Mouse (Mus musculus): ENCODE data around the gene Igsf3. TPM values are rescaled to one million over a fixed set of nuclear protein-coding genes. Genes with fewer than 3 reads are reported as not detected.

The Igsf3 gene
- polyA plus RNA-seq, 2 experiments from 2014 or later, result 0.86 to 1.6 TPM

DNA sequence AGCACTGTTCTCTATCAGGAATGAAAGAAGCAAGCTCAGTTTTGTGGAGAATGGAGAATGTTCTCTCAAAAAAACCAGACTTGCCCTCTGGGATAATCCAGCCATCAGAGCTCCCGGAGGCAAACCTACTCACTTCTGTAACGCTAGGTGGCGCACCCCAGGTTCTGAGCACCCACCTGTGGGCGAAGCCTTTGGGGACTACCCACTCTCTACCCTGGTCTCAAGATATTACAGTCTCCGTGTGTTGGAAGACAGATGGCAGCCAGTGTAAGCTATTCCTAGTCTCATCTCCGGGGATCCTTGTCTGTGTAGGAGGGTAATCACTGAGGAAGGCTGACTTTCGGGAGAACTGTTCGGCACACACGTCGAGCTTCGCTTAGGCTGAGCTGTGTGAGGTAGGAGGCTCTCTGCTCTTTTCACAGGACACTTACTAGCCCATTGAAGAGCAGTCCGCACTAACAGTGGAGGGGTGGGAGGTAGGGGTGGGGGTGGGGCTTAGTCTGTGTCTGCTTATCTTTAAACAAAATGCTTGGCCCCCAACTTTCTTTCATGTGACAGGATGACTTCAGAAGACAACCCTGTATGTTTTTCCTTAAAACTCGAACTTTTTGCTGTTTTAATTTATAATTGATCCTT lies 4.4 kb upstream of the Igsf3 start:
- ATAC-seq, result no peak

DNA sequence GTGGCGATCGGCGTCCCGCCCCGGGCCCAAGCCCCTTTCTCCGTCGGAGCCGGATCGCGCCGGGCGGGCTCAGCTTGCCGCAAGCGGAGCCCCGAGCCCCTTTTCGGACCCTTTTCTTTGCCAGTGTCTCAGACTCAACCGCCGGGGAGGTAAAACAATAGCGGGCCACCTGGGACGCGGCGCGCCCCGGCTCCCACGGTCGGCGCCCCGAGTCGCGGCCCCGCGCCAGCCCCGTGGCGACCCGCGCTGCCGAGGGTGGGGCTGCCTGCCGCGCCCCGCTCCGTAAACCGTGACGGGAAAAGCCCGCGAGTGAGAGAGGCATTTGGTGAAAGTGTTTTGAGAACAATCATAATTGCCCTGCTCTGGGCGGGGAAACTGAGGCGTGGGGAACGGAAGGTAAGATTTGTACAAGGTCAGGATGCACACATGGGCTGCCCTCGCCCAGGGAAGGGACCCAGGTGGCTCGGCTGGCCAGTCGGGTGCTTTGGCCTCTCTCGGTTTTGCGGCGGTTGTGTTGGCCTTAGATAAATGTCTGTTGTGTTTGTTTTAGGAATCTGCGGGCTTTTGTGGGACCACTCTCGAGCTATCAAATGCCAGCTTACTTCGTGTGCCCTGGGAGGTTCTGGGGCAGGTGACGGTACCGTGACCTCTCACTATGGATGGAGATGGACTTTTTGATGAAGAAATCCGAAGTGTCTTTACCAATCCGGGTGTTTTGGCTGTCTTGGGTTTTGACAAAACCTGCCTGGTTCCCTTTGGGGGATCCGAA lies 557 bp downstream of the Igsf3 start:
- ATAC-seq, result peak; percentile 35

DNA sequence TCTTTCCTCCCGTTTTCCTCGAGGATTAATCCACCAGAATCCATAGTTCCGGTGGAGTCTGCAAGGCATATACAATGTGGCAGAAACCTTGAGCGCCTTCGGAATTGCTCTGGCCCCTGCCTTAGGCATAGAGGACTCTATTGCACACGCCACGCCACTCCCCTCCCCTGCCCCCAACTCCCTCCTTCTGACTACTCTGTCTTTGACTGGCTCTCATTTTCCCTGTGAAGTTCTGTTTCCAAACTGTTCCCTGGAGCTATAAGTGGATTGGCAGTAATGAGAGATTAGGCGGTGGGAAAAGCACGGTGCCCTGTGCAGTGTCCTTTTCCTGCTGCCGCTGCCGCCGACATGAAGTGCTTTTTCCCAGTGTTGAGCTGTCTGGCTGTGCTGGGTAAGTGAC lies 1.2 kb downstream of the Igsf3 start:
- no peak for ATAC-seq

DNA sequence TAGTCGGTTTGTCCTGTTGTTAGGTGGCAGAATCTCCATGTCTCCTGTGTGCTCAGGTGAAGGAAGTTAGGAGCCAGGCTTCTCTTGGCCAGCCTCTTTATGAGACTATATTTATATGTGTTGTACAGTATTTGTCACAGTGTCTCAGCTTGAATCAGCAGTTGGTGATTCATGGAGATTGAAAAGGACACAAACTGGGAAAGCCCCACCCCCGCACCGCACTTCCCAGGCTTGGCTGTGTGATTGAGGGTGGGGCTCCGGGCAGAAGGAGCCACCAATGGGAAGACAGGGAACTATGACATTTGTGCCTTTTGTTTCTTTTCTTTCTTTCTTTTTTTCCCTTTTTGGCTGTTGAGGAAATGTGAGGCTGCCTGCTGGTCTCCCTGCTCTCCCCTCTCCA lies 2.9 kb downstream of the Igsf3 start:
- no peak for ATAC-seq

DNA sequence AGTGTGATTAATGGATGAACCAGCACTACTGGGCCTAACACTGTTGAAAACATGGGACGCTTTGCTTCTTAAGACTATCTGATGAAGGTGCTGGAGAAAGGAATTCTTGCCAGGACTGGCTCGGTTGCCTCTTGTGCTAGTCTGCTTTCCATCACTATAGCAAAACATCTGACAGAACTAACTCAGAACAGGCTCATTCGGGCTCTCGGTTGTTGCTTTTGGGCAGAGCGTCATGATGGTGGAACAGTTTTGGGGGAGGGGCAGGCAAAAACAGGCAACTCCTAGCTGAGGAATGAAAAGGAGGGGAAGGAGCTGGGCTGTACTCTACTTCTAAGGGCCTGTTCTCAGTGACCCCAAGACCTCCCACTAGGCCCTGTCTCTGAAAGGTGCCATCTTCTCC lies 4.8 kb downstream of the Igsf3 start:
- ATAC-seq, result no peak

DNA sequence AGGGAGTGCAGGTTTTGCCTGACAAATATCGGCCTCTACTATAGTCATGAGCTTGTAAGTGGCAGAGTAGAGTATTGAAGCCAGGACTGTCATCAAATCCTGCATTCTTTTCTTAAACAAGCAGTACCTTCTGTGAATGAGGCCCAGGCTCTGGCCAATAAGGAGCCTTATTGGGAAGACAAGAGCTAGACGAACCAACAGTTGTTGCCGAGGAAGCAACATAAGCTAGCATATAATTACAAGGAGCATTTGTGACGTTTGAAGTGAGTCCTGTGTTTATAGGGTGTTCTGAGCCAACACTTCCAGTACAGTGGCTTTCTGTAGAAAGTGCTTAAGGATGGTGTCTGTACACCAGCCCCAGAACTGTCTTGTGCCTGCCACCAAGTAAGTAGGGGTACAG lies 5.9 kb downstream of the Igsf3 start:
- no peak for ATAC-seq

DNA sequence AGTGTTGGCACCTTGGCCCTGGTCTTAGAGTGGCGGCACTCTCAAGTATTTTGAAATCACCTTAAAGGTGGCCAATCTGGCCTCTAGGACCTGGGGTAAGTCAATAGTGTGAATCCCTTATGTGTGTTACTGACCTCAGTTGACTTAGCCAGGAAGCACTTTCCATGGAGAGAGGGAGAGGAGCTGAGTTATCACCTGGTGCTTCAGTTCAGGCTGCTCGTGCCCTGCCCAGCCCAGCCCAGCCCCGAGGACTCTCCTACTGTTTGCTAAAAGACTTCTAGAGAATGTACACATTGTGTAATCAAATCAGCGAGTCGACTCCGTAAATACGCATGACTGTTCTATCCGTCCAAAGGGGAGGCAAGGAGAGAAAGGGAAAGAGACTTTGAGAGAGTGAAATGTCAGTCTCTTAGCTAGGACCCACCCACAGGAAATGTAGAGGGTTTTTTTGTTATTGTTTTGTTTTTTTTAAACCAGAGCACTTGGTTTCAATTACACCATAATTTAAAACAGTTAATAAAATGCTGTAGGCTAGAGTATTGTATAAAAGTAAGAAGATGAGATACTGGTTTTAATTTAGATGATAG lies 9.6 kb downstream of the Igsf3 start:
- ATAC-seq, result no peak

DNA sequence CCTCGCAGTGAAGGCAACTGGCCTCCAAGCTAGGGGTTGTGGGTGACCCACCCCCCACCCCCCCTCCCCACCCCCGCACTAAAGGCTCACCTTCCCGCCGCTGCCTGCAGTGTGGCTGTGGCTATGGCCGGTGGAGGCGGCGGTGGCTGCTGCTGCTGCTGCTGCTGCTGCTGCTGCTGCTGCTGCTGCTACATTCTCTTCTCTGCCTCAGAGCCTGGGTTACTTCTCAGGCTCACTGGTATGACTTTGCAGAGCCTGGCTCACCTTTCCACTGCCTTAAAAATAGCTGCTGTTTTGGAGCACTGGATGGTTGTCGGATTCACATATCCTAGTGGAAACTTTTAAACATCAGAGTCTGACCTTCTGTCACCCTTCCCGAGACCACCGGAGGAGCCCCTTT lies 11.0 kb downstream of the Igsf3 start:
- no peak for ATAC-seq

DNA sequence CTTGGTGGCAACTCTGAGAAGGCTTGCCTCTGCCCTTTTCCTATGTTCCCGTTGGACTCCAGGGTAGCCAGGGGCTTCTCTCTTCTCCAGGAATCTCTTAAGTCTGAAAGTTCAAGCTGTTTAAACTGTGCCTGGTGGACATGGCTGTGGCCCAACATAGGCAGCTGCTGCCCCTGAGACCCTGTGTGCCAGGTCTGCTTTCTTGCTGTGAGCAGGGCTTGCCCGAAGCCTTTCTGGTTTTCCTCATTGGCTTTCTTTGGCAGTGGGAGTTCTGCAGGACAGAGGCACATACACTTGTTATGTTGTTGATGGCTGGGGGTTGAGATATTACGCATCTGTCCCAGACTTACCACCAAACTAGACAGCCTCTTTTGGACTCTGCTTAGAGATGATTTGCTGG lies 12.7 kb downstream of the Igsf3 start:
- ATAC-seq, result no peak

DNA sequence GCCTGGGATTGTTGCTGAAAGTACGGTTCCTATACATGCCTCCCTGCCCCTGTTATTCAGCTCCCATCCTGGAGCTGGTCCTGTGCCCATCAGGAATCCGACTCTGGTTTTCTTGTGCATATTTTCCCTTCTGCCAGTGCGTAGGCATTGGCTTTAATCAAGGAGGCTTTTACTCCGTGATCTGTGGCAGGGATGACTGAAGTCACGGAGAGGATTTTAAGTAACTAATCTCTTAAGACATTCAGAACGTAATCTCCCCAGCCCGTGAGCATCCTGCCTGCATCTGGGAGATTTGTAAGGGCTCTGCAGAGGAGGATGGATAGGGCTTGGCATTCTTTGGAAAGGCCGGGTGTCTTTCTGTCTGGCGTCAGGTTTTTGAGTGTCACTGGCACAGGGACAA lies 13.6 kb downstream of the Igsf3 start:
- no peak for ATAC-seq

DNA sequence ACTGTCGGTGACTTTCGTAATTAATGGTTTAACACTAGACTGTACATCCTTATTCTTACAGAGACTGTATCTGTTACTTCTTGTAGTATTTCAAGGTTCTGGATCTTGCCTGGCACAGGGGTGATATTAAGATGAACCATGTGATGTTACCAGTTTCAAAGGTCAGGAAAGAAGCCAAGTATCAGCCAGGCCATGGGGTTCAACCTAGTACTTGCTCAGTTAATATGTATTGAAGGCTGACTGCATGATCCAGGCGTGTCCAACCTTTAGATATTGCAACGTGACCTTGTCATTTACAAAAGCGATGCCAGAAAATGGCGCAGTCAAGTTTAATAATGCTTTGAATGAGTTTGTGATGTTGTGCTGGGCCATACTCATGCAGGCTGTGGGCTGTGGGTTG lies 15.1 kb downstream of the Igsf3 start:
- ATAC-seq, result no peak

DNA sequence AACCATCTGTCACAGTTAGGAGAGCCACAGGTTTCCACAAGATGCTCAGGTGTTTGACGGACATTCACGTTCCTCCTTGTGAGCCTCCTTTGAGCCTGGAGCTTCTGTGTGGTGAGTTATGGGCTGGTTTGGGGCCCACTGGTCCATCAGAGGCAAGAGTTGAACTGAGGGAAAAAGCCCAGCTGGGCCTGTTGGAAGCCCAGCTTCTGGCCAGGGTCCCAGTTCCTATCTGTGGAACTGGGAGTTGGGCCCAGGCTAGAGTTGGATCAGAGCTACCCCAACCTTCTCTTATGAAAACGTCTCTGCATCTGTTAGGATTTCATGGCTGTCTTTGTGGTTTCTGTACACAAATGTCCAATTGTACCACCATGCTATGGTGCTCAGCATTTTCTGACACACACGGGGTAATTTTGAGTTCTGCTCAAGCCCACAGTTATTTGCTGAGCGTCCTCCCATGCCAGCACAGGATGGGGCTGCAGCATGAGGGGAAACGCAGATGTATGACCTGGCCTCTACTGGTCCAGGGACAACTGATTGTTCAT lies 16.3 kb downstream of the Igsf3 start:
- no peak for ATAC-seq

DNA sequence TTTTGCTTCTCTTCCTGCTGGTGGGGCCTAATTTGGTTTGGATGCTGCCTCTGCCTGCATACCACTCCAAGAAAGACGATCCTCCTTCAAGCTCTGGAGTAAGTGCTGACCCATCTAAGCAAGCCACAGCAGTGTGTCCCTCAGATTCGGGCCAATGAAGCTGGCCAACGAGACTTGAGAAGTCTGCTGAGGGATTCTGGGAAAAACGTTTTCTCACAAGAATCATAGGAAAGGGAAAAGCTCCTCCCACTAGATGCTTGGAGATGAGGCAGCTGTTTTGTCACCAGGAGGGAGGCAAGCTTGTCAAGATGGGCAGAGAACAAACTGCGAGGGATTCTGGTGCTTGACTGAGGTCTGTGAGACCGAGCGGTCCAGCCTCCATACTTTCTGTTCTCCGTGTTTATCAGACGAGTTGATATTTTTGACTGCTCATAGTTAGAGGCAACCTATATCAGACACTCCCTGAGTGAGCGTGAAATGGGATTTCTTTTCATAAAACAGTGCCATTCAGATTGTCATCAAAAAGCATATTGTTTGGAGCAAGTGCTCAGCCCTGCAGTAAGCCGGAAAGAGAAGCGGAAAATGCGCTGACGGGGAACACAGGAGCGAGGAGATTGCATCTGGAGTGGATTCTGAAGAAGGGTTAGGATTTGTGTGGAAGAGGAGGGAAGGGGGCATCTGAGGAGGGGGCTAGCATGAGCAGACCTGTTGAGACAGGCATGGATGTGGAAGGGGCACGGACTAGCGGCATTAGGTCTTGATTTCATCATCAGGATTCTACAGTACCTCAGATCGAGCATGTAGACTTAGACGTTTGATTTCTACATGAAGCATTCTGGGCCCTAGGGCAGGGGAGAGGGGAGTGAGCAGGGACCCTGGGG lies 17.0 kb downstream of the Igsf3 start:
- ATAC-seq, result no peak

DNA sequence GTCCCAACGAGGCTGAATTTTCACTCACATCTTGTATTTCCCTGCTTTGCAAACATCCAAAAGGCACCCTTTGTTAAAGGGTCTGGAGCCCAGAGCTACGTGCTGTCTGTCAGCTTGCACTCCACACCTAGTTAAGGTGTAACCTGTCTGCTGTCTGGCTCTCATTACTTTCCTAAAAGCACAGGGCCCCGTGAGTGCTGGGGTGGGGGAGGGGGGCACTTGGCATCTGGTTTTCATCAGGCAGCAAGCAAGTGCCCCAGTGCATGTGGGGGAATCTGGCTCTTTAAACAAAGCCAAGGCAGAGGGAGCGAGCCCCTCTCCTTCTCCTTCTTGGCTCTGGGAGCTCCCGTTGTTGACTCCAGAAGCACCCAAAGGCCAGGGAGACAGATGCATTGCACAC lies 18.5 kb downstream of the Igsf3 start:
- no peak for ATAC-seq

DNA sequence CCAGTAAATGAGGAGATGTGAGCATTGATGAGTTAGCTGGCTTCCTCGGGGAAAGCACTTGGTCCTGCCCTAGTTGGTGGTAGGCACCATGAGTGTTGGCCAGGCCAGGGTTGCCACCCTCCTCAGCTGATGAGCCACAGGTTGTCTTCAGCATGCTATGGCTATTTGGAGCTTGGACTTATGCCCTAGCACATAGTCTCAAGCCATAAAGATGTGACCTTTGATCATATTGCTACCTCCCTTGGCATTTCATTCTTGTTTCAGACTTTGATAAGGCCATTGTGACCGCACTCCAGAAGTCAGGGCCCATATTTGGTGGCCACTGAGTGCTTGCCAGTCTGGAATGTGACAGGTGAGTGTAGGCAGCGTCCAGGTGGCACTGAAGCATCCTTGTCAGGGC lies 19.2 kb downstream of the Igsf3 start:
- ATAC-seq, result no peak

DNA sequence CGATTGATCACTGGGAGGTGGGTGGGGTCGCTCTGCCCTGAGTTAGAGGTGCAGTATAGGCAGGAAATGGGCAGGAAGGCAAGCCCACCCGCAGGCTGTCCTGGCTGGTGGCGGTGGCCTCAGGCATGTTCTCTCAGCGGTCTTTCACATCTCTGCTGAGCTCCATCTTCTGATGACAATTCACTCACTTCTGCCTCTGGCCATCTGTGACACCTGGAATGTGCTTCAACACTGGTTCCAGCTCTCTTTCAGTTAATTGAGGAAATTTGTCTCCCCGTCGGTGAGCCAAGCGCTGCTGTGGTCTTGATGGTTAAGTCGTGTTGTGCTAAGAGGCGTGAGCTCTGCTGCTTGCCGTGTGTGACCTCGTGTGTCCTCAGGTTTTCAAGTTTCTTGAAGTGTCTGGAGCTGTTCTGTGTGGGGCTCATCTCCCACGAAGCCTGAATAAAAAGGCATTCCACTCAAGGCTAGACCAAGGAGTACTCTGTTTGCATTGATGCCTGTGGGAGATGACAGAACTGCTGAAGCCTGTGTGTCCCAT lies 19.9 kb downstream of the Igsf3 start:
- ATAC-seq, result no peak

DNA sequence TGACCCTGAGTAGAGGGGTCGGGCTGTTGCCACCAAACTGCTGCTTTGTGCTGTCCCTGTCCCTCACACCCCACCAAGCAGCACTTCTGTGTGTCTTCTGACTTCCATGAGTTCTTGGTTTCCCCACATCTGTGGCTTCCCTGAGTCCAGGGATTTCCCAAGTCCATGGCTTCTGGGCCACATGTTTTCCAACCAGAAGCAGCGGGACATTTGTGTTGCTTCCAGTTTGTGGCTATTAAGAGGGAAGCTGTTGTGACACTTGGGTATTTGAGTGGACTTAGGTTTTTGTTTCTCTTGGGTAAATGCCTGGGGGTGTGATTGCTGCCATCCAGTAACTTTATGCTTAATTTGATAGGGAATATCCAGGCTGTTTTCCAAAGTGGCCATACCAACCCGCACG lies 20.5 kb downstream of the Igsf3 start:
- no peak for ATAC-seq

DNA sequence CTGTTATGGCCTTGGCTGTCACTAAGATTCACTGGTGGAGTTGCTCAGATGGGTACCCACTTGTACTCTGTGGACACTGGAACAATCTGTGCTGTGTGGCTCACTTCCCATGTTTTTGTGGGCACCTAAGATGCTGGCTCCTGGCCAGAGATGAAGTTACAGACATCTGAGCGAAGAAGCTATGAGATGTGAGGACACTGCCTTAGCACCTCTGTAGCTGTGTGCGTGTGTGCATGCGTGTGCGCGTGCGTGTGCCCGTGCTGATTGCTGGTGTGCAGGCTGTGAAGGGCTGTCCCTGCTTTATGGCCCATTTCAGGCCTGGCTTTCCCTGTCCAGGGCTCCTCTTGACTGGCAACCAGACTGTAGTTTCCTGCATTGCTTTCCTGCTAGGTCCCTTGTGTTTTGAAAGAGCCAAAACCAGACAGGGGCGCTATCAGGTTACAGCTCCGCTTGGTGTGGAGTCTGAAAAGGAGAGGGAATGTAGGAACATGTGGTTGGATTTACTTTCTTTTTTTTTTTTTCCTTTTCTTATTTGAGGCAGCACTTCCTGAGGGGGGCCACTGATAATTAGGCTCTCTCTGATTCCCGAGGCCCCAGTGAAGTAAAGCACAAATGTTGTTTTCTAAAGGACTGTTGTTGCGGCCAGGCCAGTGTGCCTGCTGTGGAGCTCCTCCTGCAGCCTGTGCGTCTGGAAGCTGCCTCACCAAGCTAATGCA lies 21.3 kb downstream of the Igsf3 start:
- ATAC-seq, result no peak

DNA sequence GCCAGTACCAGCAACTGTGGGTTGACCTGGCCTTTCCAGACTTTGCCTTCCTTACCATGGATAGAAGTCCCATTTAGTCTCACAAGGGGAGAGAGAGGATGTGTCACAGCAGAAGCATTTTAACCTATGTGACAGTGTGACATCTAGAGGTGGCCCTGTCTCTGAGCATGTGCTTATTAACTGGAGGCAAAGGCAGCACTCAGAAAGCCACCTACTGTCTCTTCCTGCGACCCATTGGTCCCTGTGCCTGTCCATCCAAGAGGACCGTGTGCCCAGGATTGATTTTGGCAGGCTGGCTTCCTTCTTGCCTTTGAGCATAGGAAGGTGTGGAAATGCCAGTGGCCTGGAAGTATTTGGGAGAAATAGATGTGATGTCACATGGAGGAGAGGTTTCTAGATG lies 22.0 kb downstream of the Igsf3 start:
- ATAC-seq, result no peak

DNA sequence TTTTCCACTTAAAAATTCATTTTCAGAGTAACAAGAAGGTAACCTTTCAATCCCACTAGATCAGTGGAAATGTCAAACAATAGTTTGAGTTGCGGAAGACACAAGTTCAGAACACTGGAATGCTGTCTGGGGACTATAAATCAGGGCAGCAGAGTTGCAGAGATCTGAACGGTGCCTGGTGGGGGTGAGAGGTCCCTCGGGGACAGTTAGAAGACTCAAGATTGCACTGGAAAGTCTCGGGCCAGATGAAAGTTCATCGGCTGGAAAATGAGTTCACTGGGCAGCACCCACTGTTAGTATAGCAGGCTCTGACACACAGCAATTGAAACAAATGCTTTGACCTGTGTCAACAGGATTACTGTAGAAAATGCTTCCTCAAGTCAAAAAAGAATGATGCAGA lies 24.6 kb downstream of the Igsf3 start:
- no peak for ATAC-seq

DNA sequence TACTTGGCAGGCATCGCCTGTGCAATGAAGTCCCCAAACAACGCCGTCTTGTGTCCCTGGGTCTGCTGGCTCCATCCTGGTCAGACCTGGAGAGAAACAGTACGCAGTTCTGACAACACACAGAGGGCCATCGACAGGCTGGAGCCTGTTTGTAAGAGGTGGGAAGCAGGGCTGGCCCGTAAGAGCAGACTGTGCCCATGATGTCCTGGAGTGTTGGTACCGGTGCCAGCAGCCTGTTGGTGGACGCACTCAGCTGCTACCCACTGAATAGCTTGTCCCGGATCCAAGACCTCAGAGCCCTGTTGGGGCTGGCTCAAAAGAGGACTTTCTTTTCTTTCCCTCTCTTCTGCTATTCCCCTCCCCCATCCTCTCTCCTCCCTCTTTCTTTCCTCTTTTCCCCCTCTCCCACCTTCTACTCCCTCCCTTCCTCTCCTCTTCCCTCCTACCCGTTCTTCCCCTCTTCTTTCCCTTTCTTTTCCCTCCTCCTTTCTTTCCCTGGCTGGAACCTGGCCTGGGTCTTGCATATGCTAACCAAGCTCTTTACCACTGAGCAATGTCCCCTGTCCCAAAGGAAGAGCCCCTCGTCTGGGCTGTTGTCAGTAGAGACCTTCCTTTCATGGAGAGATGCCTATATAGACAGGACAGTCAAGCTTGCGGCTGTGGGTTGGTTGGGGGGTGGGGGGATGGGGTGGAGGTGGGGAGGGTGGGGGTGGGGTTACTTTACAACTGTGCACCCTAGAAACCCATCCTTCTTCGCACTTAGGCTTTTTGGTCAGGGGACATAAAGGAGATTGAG lies 27.9 kb downstream of the Igsf3 start:
- no peak for ATAC-seq

Measured in activated CD4-positive, CD25-positive, alpha-beta regulatory T cell, adult 4 months (primary cell).